Mouse (Mus musculus) c-Kit-negative CD71-positive TER-119-positive erythroid progenitor cells, embryonic 14.5 days (primary cell): ENCODE data around the gene Lhfp.
"Not testable (repeated sequence)": the region's sequence is repeated elsewhere in the genome, so short reads cannot be mapped to it uniquely, and the experiment has no call there.

Experiments
- DNase-seq: peaks from one replicate; pipeline ENCODE4 v3.0.0-alpha.2; 2013; ENCODE audit warnings: low read depth, low spot score

The Lhfp gene

GRCm38 (mm10) chr3:53253223-53253832, 212.0 kb downstream of the Lhfp start:
- DNase-seq = no peak

DNA sequence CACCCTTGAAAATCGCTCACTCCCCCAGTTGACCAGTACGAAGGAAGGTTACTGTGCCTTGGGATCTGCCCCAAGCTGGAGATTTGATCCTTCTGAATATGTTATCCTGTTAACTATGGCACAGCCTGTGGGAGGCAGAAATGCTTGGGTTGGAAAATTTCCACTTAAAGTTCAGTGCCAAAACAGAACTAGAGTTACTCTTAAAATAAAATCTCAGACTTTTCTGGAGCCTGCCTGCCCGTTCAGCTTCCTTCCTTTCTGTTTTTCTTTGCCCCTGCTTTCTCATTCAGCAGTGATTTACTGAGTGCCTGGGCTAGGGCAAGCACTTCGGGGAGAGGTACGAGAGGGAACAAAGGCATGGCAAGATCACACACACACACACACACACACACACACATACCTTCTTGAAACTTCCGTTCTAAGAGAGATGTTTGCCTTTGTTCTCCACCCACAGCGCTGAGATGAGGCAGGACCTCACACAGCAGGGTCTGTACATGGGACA, 217.4 kb downstream of the Lhfp start:
- DNase-seq = no peak

- no peak for DNase-seq
Observed at GRCm38 (mm10) chr3:53266116-53266515, 224.8 kb downstream of the Lhfp start.

DNA sequence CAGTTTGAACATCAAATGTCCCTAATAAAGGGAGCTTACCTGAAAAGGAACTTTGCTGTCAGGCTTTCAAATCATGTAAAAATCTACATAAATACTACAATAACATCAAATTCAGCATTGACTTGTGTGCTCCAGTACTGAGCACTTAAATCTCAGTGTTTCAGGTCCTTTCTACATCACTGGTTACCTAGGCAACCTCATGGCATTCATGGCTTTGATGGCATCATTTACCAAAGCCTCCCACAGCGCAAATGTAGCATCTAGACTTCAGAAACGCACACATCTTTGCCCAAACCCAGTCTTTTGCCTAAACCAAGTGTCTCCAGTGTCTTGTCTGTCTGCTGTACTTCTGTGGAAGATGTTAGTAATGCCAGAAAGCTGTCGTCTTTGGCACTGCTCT, 225.7 kb downstream of the Lhfp start:
- no peak for DNase-seq

DNA sequence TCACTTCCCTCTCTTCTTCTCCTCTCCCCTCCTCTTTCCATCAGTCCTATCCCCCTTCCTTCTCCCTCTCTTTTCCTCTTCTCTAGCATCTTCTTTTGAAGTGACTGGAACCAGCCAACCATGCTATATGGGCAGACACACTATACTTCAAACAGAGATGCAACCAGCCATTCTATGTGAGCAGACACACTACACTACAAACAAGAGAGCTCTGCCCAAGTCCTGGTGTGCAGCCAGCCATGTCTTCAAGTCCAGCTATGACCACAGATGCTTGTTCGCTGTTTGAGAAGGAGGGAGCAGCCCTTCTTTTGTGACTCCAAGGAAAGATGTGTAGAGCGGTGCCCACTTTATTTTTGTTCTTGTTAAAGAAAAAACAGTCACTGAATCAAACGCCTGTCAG, 231.9 kb downstream of the Lhfp start:
- DNase-seq = no peak

DNA sequence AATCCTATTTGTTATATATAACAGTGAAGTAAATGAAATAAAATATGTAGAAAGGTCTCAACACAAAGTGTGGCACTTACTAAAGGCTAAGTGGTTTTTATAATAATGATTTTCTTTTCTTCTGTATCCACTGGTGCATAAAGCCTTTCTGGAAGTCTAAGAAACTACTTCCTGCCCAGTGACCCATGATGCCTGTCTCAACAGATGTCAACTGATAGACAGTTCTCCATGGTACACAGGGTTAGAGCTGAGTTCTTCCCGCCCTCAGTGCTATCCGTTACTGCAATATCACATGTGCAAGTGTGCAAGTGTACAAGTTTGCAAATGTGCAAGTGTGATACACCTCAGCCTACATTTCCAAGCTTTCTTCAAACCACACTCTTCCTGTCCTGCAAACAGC, 236.7 kb downstream of the Lhfp start:
- DNase-seq = no peak

DNA sequence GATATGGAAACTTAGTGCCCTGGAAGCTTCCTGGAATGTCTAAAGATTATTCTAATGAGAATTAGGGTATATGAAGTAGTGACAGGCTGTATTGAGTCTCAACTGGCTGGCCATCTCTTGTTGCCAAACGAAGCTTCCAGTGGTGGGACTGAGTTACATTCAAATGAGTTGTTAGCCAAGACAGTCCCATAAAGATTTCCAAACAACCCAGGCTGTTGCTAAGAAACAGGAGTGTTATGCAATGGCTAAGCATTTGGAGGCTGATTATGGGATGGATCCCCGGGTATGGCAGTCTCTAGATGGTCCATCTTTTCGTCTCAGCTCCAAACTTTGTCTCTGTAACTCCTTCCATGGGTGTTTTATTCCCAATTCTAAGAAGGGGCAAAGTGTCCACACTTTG, 240.7 kb downstream of the Lhfp start:
- not testable (repeated sequence) for DNase-seq

GRCm38 (mm10) chr3:53284023-53284422, 242.7 kb downstream of the Lhfp start:
- DNase-seq = no peak

DNA sequence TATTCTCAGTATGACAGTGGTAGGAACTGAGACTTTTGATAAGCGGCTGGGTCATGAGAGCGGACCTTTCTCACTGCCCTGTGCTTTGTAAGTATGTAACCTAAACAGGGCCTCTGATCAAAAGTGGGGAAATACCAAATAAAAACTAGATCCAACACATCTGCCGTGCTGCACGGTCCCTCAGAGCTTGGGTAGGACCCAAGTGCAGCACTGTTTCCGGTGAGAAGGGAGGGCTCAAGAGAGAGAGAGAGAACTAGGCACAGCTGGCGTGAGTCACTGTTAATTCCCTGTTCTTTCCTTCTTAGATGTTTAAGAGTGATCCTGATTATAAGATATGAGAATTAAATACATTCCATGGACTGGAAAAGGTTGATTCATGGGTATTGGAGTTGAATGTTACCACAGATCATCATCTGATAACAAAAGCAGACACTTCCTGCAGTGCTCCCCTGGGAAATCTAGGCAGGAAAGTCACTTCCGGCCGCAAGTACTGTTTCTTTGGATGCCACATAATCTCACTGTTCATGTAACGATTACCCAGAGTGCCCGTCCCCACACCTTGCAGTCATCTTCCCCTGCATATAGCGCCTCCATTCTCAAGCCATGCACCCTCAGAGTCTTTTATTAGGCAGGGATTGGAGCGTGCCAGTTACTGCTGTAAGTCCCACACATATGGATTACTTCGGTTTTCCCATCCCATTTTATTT, 243.3 kb downstream of the Lhfp start:
- DNase-seq = no peak

GRCm38 (mm10) chr3:53288662-53289061, 247.3 kb downstream of the Lhfp start:
- DNase-seq = no peak

DNA sequence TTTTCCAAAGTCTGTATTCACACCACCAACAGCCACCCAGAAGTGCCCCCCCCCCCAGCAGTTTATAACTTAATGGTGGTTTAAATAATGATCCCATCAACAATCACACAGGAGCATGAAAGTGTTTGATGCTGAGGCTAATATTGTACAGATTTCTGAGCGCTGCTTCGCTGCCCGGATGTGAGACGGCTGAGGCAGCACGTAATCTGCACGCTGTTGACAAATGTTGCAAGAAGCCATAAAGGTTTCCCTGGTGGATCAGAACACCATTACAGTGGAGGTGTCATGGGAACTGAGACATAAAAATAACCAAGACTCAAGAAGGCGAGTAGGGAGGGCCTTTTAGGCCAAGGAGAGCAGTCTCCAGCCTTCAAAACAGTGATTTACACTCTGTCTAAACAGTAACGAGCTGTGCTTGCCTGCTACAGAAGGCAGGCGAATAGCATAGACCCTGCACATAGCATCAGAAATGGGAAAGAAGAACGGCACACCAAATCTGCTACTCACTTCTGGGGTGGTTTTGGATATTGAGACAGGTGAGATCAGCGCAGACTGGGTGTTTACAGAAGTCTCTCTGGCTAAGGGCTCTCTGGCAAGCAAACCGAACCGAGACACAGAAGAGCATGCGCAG, 248.4 kb downstream of the Lhfp start:
- DNase-seq = no peak

DNA sequence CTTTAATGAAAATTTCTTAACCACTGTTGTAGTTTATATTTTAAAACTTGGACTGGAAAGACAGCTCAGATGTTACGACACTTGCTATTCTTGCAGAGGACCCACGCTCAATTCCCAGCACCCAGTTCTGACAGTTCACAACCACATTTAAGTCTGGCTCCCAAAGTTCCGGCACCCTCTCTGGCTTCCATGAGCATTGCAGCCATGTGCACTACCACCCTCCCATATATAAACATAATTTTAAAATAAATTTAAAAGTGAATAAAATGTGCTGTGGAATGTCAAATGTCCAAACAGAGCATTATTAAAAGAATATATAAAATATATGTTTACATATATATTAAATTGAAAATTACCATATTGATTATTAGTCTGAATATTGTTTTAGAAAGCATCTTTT, 249.9 kb downstream of the Lhfp start:
- DNase-seq = no peak

DNA sequence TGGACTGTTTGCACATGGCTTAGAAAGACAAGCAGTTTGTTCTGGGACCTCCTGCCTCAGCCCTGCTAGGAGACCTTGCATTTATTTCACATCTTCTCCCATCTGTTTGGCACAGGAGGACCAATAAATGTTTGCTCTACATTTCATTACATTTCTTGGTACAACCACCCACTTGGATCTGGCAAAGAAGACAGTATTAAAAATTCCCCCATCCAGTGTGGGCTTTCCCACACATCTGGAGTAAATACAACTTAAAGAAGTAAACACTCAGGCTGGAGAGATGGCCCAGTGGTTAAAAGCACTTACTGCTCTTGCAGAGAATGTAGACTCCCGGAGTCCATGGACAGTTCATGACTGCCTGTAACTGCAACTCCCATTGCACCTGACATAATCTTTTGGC, 250.6 kb downstream of the Lhfp start:
- DNase-seq = no peak

DNA sequence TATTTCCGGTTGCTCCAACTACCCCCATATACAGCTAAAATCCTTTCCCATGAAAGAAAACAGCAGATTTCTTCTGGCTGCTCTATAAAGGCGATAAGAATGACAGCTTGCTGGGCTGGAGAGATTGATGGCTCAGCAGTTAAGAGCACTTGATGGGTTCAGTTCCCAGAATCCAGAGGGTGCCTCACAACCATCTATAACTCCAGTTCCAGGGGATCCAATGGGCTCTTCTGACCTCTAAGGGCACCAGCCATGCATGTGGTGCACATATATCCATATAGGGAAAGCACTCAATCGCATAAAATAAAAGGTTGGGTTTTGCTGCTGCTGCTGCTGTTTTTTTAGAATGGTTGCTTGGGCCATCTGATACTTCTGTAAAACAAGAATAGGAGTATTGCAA, 251.1 kb downstream of the Lhfp start:
- DNase-seq = no peak

GRCm38 (mm10) chr3:53292979-53293378, 251.7 kb downstream of the Lhfp start:
- no peak for DNase-seq

- no peak for DNase-seq
Observed at GRCm38 (mm10) chr3:53293901-53294433, 252.6 kb downstream of the Lhfp start.

DNA sequence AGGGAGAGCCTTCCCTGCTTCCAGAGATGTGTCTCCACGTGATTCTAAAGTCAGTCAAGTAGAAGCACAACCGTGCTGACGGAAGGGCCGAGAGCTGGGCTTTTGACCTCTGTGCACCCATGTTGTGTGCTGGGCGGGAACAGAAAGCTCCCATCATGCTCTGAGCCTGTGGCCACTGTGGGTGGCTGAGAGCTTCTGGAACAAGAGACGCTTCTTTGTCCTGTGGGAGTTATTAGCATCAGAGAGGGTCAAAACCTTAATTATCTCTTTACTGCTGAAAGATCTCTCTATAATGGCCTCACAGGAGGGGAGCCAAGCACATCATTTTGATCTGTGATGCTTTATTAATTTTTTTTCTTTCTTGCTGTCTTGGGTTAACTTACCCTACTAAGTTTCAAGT, 253.5 kb downstream of the Lhfp start:
- DNase-seq = no peak

DNA sequence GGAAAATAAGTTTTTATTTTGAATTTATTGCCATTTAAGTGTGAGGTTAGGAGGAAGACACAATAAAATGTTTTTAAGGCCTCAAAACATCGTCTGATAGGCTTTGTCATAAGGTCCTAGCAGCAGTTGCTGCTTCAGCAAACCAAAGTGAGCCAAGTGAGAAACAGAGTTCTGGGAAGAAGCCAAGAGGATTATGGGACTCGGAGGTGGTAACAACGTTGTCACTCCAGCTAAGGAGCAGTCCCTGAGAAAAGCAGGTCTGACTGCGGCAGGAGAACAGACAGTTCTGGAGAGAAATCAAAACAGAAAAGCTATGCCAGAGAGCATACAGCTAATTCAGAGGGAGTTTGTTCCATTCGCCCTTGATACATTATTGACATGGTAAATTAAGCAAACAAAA, 260.5 kb downstream of the Lhfp start:
- DNase-seq = no peak

DNA sequence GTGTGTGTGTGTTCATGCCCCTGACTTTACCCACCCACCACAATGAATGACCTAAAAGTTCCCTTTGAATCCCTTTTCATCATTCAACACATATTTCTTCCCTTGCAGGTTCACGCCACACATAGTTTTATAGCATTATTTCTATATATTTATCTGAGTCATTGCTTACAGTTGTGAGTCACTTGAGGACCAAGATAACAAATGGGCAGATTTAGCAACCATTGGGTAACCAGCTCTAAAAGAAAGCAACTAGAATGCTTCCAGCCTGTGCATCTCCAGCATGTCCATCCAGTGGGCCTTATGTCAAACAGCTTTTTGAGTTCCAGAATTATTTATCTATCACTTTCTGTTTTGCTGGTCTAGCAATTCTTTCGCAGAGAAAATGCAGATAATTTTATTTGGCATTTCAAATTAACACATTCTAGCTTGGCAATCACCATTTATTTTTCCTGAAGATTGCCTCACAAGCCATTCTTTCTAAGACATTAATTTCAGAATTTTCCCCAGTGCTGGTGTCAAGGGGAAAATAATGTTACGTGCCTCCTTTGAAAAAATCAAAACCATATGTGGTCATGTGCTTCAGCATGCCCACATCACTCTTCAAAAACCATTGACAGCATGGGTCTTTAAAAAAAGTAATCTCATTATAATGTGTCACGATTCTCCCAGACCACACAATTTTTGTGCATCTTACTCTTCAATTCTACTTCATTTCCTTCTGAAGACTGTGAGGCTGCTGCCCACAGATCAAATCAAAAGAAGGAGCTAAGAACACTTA, 263.0 kb downstream of the Lhfp start:
- no peak for DNase-seq

- no peak for DNase-seq
Observed at GRCm38 (mm10) chr3:53305860-53306259, 264.5 kb downstream of the Lhfp start.

- DNase-seq = no peak
Observed at GRCm38 (mm10) chr3:53308649-53309048, 267.3 kb downstream of the Lhfp start.

DNA sequence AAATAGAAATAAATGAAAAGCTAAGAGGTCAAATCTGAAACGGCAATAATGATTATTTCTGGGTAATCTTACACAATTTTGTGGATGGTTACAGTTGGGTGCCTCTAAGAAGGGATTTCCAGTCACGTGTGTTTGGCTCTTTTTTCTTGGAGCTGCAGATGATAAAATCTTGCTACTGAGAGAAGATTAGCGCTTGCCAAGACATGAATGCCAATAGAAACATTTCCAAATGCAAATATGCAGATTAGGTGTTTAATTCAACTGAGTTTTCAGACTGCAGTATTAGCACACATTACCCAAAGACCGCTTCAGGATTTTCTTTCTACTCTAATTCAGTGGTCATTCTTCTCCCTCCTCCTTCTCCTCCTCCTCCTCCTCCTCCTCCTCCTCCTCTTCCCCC, 268.8 kb downstream of the Lhfp start:
- DNase-seq = no peak
